Mouse (Mus musculus): Measurements from ENCODE around the gene Prkcq.

Prkcq gene

DNA sequence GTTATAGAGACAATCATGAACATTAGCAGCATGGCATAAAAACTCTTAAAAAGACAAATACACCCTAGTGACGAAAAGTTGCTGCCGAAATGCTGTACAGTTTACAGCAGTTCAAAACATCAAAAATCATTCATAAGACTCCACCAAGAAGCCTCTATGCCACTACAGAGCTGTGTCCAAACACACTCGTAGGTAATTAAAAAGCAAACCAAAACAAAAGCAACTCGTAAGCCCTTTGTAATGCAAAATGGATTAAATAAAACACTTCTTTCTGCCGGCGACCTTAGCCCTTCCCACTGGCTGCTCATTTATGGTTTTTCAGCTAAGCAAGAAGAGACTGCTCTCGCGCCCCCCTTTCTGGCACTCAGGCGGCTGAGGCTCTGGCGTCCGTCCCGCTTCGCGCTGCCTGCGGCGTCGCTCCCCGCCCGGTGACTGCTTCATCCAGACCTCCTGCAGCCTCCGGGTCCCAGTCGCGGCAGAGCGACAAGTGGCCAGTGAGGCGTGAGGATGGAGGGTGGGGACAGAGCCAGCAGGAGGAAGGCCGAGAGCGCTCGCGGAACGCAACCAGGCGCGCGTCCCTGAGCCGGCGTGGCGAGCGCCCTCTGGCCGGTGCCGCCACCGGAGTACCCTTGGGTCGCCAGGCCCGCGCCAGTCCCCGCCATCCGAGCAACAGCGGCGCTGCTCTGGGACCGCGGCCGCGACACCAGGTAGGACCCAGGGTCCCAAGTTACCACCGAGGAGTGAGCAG is at the start of gene Prkcq:
Gene Prkcq (plus strand): TSS at position 355 of the 748 bp plus-strand sequence.
- in situ Hi-C loops (cut with MseI, MboI), result no loop called here

DNA sequence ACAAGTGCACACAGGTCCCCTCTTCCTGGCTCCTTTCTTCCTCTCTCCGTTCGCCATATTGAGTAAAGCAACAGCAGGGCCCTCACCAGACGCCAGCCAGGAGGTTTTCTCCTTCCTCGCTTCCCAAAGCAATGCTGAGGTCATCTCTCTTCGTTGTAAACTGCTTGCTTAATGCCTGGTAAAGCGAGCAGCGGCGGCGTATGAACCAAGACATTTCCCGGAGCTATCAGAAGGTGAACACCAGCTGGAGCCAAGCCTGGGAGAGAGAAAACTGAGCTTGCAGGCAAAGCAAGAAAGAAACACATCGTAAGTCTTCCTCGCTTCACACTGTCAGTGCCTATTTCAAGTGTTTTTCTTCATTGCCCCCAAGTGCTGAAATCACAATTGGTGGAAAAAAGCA is 41.0 kb upstream of the Prkcq start:
- in situ Hi-C loops (cut with MseI, MboI), result no loop called here

DNA sequence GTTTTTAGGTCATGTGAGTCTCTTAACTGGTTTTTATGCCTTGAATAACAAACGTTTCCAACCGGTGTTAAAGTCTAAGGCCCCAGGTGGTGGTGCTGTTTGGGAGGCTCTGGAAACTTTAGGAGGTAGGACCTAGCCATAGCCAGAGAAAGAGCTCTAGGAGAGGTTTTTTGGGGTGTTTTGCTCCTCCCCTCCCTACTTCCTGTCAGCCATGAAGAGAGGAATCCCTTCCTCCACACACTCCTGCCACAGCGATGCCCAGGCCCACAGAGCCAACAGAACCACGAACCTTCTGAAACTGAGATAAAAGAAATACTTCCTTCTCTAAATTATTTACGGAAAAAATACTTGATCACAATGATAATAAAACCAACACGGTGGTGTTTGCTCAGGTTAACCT is 36.2 kb upstream of the Prkcq start:
- in situ Hi-C loops (cut with MseI, MboI), result no loop called here

DNA sequence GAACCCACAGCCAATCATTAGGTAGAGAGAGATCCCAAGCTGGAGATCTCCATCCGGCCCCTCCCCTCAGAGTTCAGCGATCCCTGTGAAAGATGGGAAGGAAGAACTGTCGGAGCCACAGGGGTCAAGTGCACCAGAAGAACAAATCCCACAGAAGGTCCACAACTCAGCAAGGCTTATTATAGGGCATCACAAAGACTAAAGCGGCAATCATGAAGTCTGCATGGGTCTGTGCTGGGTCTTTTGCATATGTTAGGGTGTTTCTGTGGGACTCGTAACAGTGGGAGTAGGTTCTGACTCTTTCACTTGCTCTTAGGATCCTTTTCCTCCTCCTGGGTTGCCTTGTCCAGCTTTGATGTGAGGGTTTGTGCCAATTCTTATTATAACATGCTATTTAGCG is 33.8 kb upstream of the Prkcq start:
- in situ Hi-C loops (cut with MseI, MboI), result no loop called here

DNA sequence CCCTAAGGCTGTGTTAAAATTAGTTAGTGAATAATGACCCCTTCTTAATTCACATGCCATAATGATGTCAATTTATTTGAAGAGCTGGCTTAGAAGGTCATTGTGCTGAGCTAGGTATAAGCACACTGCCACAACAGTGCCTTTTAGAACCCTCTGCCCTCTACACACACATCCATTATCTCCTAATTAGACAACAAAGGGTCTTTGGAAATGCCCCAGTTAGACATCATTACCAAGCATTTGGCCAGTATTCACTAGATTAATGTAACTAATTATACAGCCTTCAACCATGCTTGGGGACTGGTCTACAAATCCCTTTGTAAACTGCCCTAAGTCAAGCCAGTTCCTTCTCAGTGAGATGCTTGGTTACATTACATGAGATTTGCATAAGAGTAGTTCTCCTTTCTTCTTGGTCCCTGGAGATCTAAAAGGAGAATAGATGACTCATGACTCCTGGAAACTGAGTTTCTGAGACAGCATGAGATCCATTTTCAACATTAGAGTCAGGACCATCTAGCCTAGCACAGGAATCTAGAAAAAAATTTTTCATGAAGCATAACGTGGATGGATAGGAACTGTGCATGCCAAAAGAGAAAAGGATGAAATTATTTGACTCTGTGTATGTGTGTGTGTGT is 32.3 kb upstream of the Prkcq start:
- in situ Hi-C loops (cut with MseI, MboI), result no loop called here

DNA sequence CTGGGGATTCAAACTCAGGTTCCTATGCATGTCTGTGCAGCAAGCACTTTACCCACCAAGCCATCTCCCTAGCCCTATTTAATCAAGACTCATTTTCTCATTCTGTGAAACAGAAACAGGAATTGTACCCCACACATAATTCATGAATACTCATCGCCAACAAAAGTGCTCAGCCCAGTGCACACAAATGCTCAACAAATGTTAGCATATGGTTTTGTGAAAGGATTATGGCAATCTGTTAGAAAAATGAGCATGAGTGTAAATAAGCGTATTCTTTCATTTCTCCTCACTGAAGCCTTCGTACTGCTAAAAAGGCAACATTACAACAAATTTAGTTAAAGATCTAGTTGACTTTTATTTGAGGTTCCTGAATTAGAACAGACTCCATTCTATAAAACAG is 31.5 kb upstream of the Prkcq start:
- in situ Hi-C loops (cut with MseI, MboI), result no loop called here

DNA sequence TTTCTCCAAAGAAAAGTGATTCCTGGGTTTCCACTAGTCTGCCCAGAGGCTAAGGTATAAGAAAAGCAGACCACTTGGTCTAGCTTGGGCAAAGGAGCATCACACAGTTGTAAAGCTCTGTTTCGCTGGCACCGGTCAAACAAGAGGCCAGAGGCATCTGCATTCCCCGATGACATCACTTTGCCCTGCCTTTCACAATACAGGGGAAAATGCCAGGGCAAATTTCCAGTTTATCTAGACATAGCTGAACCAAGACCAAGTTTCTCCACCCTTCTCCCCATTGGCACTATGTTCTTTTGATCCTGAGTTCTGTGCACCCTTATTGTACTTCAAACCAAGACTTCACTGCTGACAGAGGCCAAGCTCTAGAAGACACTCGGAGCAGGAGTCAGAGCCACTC is 22.8 kb upstream of the Prkcq start:
- in situ Hi-C loops (cut with MseI, MboI), result no loop called here

DNA sequence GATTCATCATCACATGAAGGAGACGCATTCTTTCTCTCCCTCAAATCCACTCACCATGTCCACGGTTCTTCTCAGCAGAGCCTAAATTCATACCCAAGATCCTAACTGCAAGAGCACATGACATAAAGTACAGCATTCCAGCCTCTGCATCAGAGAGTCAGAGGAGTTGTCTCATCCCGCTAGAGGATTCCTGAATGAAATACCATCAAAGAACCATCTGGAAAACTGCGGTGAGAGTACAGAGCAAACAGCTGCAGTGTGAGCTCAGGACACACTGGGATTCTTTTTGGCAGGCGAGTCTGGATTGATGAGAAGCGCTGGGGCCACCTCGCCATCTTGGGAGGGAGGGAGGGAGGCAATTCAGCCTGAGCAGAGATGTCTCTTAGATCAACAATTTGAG is 20.9 kb upstream of the Prkcq start:
- in situ Hi-C loops (cut with MseI, MboI), result no loop called here

DNA sequence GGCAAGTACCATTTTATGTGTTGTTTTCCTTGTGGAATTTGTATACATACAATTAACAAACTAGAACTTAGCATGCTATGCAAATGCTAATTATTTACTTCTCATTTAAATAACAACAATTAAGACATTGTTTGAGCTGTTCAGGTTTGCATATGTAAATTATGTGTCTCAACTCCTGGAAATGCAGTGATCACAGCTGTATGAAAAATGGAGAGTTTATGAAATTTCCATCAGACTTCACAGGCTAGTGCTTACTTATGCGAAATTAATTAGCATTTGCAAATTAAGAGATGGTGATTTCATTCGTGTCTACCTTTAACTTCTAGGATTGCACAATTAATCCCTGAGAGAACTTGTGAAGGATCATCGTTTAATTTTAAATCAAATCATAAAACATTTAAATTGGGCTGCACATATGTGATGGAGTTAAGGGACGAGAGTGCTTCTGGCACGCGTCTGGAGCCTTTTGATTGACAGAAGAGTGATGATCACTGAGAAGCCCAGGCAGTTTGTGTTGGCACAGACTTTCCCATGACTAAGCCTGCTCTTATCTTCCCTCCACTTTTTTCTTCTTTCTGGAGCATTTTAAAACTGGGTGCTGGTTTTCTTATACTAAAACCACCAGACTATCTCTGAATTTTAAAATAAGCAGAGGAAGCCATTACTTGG is 20.1 kb upstream of the Prkcq start:
- in situ Hi-C loops (cut with MseI, MboI), result no loop called here

DNA sequence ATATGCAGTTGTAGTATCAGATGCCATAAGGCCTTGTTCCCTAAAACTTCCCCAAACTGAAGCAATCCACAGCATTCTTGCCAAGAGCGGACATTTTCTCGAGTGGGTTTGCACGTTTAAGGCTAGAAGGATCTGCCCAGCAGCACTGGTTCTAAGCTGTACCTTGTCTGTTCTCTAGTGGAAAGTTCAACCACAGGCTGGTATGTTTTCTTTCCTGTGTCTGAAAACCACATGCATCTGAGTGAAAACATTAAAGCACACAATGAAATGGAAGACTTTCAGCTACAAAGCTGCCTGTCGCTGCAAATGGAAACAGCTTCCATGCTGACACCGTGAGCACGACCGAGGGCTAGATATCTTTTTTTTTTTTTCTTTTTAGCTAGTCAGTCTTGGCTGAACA is 12.3 kb upstream of the Prkcq start:
- in situ Hi-C loops (cut with MseI, MboI), result no loop called here

DNA sequence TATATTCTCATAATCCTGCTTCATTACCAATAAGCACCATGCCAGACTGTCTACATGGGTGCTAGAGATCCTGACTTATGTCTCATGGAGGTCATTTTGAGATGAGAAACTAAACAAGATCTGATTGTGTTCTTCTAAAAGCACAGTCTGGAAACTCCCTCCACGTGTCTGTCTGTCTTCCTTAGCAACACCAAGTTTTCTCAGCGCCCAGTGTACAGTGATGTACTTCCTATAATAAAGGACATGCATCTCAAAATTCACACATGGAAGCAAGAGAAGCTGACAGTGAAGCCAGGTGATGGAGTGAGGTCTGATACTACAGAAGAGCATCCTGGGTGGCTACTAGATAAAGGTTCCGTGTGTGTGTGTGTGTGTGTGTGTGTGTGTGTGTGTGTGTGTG is 11.2 kb upstream of the Prkcq start:
- in situ Hi-C loops (cut with MseI, MboI), result no loop called here

DNA sequence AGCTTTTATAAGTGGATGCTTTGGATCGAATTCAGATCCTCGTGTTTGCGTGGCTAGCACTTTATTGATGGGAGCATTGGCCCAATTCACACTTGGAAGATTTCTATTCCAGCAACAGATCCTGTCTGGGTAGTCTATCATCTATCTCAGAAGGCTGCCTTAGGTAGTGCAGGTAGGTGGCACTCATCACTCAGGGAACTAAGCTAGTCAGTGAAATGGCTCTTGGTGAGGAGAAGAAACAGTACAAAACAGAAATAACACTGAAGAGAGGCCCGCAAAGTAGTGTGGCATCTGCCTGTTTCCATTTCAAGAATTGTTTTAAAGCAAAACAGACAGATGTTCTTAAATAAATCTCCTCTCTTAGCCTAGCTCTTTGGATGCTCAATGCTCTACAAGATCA is 10.6 kb upstream of the Prkcq start:
- in situ Hi-C loops (cut with MseI, MboI), result no loop called here

DNA sequence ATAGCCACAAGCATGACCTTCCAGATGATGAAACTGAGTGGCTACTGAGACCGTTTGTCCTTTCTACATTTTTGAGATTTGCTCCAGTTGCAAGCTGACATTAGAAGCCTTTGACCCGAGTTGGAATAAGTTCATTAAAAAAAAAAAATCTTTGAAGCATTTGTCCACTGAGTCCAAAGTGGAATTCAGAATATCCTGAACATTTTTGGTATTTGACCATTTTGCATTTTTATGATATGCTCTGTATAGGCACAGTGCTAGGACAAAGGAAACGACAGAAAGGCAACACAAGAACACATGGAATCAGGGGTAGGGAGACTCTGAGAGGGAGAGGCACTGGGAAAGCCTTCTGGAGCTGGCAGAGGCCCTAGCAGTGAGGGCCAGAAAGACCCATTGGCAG is 9.2 kb upstream of the Prkcq start:
- in situ Hi-C loops (cut with MseI, MboI), result no loop called here

DNA sequence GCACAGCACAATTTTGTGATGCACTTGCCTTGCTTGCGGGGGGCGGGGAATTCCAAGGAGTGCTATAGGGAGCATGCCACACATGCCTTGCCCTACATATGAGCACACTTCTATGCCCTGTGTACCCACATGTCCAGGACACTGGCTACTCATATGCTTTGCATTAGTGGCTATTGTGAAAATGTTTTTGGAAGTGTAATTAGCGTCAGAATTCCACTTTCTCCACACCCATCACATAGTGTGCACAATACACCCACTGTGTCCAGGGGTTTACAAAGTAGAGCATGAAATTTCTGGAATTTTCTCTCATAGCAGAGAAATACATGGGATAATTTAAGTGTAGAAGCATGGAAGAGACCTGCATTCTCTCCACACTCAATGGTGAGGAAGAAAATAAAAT is 7.7 kb upstream of the Prkcq start:
- in situ Hi-C loops (cut with MseI, MboI), result no loop called here

DNA sequence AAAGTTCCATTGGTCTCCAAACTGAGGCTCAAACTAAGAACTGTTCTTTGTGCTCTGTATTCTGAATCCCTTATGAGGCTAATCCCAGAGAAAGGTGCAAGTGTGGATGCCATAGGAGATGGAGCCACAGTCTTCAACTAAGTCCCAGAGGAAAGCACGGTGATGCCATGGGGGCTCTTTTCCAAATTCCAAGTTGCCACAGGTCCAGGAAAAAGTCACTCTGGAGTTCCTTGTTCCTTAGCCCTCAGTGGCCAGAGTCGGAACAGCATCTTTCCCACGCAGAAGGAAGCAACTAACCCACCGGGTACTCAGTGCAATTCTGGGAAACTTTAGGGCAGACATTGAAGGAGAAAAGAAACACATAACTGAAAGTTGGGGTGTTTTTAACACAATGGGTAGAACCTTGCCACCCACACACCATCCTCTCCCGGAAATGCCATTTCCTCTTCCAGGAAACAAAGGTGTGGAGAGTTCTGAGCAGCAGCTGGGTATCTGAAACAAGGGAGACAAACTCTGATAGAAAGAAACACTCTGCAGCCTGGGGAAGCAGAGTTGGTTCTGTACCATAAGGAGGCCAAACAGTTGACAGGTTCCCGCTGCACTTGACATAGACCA is 2.1 kb upstream of the Prkcq start:
- in situ Hi-C loops (cut with MseI, MboI), result no loop called here

DNA sequence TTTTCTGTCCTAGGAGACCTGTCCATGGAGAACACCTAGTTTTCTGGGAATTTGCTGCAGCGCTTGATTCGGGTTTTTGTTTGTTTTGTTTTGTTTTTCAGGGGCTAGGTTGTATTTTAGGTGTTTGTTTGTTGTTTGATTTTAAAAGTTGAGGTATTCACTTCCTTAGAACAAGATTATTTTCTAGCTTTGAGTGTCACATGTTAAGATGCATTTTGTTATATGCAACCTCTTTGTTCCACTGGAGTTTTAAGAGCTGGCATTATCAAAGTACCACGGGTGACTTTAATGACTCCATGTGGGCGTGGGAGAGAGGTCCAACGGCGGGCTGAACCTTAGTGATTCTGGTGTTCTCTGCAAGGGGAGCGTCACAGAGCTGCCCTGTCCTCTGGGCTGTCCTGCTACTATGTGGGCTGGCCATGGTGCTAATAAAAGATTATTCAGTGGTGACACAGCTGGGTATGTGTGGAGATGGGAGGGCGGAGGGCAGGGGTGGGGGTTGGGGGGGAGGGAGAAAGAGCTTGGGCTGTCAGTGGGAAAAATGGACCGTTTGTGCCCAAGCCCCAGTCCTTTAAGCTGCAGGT is 1.0 kb downstream of the Prkcq start:
- in situ Hi-C loops (cut with MseI, MboI), result no loop called here

DNA sequence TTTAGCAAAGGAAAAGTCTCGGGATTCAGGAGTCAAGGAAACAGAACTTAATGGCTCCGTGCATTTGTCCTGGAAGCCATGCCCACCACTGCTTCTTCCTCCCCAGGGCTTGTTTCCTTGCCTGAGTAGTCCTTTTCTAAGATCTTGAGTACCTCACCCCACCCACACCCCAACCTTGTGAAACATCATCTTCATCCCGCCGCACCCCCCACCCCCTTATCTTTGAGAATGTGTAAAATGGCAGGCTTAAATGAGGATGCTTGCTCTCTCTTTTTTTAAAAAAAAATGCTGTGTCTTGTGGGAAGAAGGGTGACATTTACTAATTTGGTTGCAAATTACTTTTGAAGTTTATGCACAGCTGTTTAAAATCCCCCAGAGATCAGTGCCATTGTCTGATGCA is 1.6 kb downstream of the Prkcq start:
- in situ Hi-C loops (cut with MseI, MboI), result no loop called here

DNA sequence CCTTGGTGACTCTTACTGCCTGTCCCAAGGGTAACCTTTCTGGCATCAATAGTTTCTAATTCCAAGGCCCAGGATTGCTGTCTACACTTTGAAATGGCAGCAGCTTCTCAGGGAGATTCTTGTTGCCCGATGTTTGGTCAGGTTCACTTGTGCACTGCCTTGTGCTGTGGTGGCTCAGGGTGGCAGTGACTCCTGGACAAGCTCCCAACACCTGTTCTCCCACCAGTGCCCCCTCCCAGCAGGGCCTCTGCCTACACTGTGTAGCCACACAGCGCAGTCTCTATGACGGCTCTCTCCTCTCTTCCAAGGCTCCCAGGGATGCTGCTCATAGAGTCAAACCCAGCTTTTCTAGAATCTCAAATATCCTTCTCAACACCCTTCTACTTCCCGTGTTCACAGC is 2.2 kb downstream of the Prkcq start:
- in situ Hi-C loops (cut with MseI, MboI), result no loop called here

DNA sequence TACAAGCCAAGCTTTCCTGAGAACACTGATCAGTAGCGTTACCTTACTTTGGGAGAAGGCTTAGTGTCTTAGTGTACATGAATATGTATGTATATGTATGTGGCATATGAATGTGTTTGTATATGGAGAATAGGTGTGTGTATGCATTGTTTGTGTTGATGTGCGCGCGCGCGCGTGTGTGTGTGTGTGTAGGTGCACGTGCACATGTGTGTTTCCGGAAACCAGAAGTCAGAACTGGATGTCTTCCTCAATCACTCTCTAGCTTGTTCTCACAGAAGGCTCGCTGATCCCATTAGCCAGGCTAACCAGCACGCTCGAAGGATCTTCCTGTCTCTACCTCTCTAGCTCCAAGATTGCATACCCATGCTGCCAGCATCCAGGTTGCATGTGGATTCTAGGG is 6.0 kb downstream of the Prkcq start:
- in situ Hi-C loops (cut with MseI, MboI), result no loop called here

DNA sequence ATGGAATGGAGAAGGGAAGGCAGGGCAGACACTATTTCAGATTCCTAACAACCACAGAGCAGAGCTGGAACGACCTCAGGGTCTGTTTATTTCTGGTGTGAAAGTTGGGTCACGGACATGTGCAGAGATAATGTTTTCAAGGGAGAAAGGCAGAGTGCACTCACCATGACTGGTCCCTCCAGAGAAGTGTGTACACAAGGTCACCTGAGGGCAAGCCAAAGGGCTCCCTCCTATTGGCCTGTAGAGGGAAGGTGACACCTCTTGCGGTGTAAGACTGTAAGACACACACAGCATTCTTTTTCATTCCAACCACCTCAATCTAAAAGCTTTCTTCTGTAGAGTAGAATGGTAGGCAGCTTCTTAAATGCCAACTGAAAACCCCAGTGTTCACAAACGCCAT is 9.6 kb downstream of the Prkcq start:
- in situ Hi-C loops (cut with MseI, MboI), result no loop called here

DNA sequence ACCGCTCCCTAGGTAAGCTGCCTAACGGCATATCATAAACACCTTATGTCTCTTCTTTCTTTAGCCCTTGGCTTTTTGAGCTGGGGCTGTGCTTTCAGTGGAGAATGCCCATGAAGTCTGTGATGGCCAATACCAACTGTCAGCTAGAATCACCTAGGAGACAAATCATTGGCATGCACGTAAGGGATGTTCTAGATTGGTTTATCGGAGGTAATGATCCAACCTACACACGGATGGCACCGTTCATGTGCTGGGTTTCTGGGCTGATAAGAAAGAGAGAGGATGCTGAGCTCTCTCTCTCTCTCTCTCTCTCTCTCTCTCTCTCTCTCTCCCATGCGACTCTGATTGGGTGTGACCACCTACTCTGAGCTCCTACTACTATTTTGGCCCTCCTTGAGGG is 10.2 kb downstream of the Prkcq start:
- in situ Hi-C loops (cut with MseI, MboI), result no loop called here

DNA sequence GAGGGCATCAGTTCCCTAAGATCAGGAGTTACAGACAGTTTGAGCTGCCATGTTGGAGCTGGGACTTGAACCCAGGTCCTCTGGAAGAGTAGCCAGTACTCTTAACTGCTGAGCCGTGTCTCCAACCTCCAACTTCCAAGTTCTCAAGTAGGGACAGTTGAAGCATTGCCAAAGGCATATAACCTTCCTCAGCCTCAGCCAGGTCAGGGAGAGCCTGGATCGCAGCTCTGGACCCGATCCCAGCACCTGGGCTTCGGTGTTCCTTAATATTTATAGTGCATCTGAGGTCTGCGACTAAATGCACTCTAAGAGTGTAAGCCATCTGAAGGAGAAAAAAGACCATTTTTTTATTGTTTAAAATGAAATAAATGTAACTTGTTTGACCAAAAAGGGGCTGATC is 12.1 kb downstream of the Prkcq start:
- in situ Hi-C loops (cut with MseI, MboI), result no loop called here
